Mouse (Mus musculus): Measurements from ENCODE around the gene Slk.

DNA sequence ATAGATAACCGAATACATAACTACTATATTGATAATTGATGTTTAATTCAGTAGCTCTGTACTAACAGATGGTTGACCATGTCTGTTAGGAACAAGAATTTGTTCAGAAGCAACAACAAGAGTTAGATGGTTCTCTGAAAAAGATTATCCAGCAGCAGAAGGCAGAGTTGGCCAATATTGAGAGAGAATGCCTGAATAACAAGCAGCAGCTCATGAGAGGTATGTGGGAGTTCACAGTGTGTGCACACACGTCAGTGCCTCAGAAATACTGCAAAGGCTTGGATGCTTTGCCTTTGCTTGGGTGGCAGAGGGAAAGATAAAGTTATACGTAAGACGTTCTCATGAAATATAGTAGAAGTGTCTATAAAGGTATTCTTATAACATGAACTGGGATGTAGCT is 55.9 kb downstream of the Slk start:
- no peak for TF ChIP-seq CTCF (IDR thresholded peaks at IDR 0.05)
- TF ChIP-seq EP300 (IDR thresholded peaks at IDR 0.05): no peak

Measured in lung, postnatal 0 days (tissue).